Mouse (Mus musculus) embryonic facial prominence, embryonic 13.5 days (tissue): Measurements from ENCODE around the gene Tyro3. TPM values are rescaled to one million over a fixed set of nuclear protein-coding genes. Genes with fewer than 3 reads are reported as not detected.

Experiments
- ATAC-seq: fragments of 200-750 bp; cut with Nextera tagmentation; 2 replicates; pipeline ENCODE4 v1.8.0; 2017; ENCODE audit warnings: low read depth; ENCODE audit not compliant: insufficient number of reproducible peaks, insufficient read depth, low FRiP score, low TSS enrichment
- H3K27ac ChIP-seq: fragments of 300-500 bp; sonication (generic); 2 replicates; pipeline ENCODE4 v1.5.1; 2015; ENCODE audit warnings: moderate library complexity, mild to moderate bottlenecking, inconsistent platforms
- H3K27me3 ChIP-seq: fragments of 300-500 bp; sonication (generic); 2 replicates; pipeline ENCODE4 v1.6.1; 2015; ENCODE audit warnings: mild to moderate bottlenecking, inconsistent platforms
- H3K36me3 ChIP-seq: fragments of 300-500 bp; sonication (generic); 2 replicates; pipeline ENCODE4 v1.6.1; 2015; ENCODE audit warnings: mild to moderate bottlenecking, inconsistent platforms
- H3K4me1 ChIP-seq: fragments of 300-500 bp; sonication (generic); 2 replicates; pipeline ENCODE4 v1.6.1; 2015; ENCODE audit warnings: inconsistent platforms
- H3K4me2 ChIP-seq: fragments of 300-500 bp; sonication (generic); 2 replicates; pipeline ENCODE4 v1.6.1; 2015; ENCODE audit warnings: moderate library complexity, mild to moderate bottlenecking, inconsistent platforms
- H3K4me3 ChIP-seq: fragments of 300-500 bp; sonication (generic); 2 replicates; pipeline ENCODE4 v1.5.1; 2015; ENCODE audit warnings: mild to moderate bottlenecking, inconsistent platforms
- H3K9ac ChIP-seq: fragments of 300-500 bp; sonication (generic); 2 replicates; pipeline ENCODE4 v1.6.1; 2015; ENCODE audit warnings: mild to moderate bottlenecking, inconsistent platforms
- H3K9me3 ChIP-seq: fragments of 300-500 bp; sonication (generic); 2 replicates; pipeline ENCODE4 v1.6.1; 2016; ENCODE audit warnings: inconsistent platforms
- WGBS: fragments of 180-500 bp; shearing (Covaris S2); methylation state at CpG from one replicate; pipeline ENCODE4 v1.1.7; 2015; ENCODE audit warnings: mixed read lengths; 5-methylcytosine and 5-hydroxymethylcytosine counted together
- polyA plus RNA-seq: library from polyadenylated mRNA; unstranded; fragments of >200 nt; fragmentation: Nextera tagmentation; extraction: Ambion mirVana; gene quantifications from 2 replicates; pipeline ENCODE4 v1.2.1, GENCODE M21; 2015

Gene Tyro3
- polyA plus RNA-seq, 1 experiment from 2014 or later: 28.5 TPM

DNA sequence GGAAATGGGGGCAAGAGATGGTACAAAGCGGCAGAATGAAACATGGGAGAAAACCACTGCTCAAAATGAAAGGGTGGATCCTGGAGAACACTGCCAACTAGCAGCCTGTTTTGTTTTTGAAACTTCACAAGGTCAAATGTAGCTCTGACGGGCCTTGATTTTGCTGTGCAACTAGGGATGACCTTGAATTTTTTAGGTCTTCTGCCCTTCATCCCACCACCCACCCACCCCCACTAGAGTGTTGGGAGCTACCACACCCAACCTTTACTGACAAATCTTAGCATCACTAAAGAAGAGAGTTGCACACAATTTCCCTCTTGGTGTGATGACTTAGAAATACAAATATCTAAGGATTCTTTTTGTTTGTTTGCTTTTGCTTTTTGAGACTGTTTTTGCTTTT is 7.5 kb upstream of the Tyro3 start:
- Histone ChIP-seq H3K9ac (no peak overlapping the region), H3K27ac (no peak overlapping the region), H3K36me3 (peaks cover 3% of the 10 kb centered on the region; the same call in 1 of the 2 replicates), H3K4me2 (no peak overlapping the region), H3K27me3 (no peaks in the 10 kb centered on the region), H3K4me3 (no peak overlapping the region), H3K4me1 (peaks cover 13% of the 10 kb centered on the region), H3K9me3 (no peaks in the 10 kb centered on the region)
- WGBS: 80% methylated on average over 2 of the region's 2 CpGs
- ATAC-seq: no peak

DNA sequence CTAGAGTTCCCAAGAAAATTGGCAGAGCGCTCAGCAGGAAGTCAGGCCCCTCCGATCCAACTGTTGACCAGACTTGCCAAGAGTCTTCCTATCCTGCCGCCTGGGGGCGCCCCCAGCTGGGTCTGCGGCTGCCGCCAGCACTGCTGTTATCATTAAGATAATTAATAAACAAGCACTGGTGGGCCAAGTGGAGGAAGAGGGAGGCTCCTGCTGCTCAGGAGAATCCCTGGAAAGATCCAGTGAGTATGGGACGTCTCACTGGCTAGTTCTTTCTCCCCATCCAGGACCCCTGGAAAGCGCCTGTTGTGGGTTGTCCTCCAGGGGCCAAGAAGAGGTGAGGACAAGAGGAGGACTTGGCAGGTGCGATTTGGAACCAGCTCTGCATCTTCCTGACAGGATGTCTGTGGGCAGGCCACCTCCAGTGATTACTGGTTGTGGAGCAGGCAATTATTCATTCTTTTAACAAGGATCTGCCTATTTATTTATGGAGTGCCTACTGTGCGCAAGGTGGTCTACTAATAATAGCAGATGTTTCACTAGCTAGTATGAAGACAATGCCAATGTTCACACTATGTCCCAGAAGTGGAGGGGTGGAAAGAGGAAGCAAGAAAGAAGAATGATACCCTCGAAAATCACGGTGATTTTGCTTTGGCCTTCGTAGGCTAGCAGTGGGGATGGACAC is 854 bp downstream of the Tyro3 start:
- H3K36me3 ChIP-seq: peaks cover 6% of the 10 kb centered on the region; the same call in 1 of the 2 replicates
- WGBS: 12% methylated on average over 13 of the region's 13 CpGs
- no peaks in the 10 kb centered on the region for H3K9me3 ChIP-seq
- H3K4me1 ChIP-seq: peaks cover 35% of the 10 kb centered on the region
- peaks cover 32% of the 10 kb centered on the region for H3K27me3 ChIP-seq
- H3K4me2 ChIP-seq: peak overlapping the region; percentile 91; the same call in 1 of the 2 replicates
- no peak for ATAC-seq
- no peak overlapping the region for H3K27ac ChIP-seq
- H3K4me3 ChIP-seq: peak overlapping the region; percentile 89; the same call in 1 of the 2 replicates
- no peak overlapping the region for H3K9ac ChIP-seq

DNA sequence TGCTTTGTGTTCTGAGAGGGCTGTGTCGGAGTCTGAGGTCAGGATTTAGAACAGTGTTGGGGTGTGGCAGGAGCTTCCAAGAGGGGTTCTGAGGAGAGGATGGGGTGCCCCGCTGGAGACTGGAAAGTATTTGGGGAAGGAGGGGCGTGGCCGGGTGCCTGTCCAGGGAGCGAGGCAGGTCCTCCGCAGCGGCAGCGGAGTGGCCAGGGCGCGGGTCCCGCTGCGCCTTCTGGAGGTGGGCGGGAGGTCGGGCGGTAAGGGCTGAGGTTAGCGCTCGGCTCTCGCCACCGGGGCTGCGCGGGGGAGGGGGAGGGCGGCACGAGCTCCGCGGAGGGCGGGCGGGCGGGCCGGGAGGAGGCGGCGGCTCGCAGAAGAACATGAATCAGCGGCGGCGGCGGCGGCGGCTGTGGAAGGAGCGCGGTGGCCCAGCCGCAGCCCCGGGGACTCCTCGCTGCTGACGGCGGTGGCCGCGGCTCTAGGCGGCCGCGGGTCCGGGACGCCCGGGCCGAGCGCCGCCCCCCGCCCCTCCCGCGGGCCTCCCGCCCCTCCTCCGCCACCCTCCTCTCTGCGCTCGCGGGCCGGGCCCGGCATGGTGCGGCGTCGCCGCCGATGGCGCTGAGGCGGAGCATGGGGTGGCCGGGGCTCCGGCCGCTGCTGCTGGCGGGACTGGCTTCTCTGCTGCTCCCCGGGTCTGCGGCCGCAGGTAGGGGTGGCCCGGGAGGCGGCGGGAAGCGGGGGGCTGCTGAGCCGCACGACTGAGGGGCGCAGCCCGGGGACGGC is 1.8 kb downstream of the Tyro3 start:
- peak overlapping the region; percentile 93 for H3K9ac ChIP-seq
- peak overlapping the region; percentile 91 for H3K4me2 ChIP-seq
- peaks cover 14% of the 10 kb centered on the region for H3K36me3 ChIP-seq
- H3K27me3 ChIP-seq: peaks cover 32% of the 10 kb centered on the region
- H3K27ac ChIP-seq: peak overlapping the region; percentile 71; the same call in 1 of the 2 replicates
- H3K4me1 ChIP-seq: peaks cover 44% of the 10 kb centered on the region
- peak; percentile 74 for ATAC-seq
- peak overlapping the region; percentile 89 for H3K4me3 ChIP-seq
- no peaks in the 10 kb centered on the region for H3K9me3 ChIP-seq
- under 1% methylated on average over 68 of the region's 89 CpGs for WGBS

DNA sequence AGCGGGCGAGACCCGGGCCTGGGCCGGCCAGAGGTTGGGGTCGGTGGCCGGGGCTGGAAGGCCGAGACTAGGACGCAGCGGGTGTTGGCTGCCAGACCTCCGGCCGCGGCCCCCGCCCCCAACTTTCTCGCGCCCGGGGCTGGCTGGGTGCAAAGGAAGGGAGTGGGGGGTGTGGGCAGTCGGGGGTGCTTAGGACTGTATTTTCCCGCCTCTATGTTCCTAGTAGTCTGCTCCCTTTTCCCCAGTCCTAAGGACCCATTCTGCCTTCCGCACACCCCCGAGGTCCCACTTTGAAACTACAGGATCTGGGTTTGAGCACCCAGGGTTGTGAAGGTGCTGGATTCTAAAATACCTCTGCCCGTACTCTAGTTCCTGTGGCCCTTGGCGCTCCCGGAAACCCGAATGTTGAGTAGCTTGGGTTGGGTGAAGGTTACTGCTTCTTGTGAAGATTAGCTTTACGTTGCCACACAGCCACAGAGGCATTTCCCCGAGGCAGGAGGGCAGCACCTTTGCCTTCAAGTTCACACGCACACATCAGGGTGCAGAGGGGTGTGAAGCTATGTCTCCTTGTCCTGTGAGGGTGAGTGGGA is 2.5 kb downstream of the Tyro3 start:
- peak overlapping the region; percentile 89 for H3K4me3 ChIP-seq
- H3K27ac ChIP-seq: peak overlapping the region; percentile 71; the same call in 1 of the 2 replicates
- WGBS: under 1% methylated on average over 27 of the region's 27 CpGs
- H3K4me1 ChIP-seq: peaks cover 48% of the 10 kb centered on the region
- peak overlapping the region; percentile 91 for H3K4me2 ChIP-seq
- H3K9me3 ChIP-seq: no peaks in the 10 kb centered on the region
- peaks cover 17% of the 10 kb centered on the region for H3K36me3 ChIP-seq
- peak overlapping the region; percentile 93 for H3K9ac ChIP-seq
- ATAC-seq: no peak
- peaks cover 32% of the 10 kb centered on the region for H3K27me3 ChIP-seq

DNA sequence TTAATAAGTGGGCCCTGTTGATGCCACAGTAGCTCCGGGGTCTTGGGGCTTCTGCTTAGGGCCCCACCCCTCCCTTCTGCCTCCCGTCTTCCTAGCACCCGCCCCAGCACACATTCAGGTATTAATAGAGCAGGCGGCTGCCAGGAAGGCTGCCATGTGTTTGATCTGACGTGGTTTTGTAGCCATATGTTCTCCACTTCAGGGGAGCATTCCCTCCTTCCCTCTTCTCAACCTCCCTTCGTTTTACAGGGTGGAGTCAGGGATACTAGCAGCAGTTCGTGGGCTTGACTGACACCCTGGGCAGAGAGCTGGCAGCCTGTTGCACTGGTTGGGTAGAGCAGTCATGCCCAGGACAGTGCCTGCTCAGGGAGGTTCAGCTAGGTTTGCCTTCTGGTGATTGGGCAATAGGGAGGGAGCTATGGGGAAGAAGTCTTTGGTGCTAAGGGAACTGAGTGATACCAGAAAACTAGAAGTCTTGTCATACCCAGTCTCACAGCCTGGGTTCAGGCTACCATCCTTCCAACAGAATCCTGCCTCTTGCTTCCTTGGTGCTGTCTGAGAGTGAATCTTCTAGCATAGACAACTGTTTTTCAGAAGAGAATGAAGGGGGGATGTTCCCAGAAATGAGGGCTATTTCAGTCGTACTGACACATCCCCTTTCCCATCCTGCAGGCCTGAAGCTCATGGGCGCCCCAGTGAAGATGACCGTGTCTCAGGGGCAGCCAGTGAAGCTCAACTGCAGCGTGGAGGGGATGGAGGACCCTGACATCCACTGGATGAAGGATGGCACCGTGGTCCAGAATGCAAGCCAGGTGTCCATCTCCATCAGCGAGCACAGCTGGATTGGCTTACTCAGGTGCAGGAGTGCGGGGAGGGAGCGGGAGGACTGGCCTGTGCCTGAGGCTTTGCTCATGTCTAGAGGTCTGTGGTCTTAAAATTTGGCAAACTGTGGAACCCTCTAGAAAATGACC is 3.6 kb downstream of the Tyro3 start:
- Histone ChIP-seq H3K9ac (peak overlapping the region; percentile 93), H3K27me3 (peaks cover 28% of the 10 kb centered on the region), H3K9me3 (no peaks in the 10 kb centered on the region), H3K27ac (peak overlapping the region; percentile 71; the same call in 1 of the 2 replicates), H3K4me1 (peaks cover 51% of the 10 kb centered on the region), H3K36me3 (peaks cover 25% of the 10 kb centered on the region), H3K4me2 (peak overlapping the region; percentile 91), H3K4me3 (peak overlapping the region; percentile 89)
- ATAC-seq: no peak
- WGBS: 46% methylated on average over 15 of the region's 15 CpGs

DNA sequence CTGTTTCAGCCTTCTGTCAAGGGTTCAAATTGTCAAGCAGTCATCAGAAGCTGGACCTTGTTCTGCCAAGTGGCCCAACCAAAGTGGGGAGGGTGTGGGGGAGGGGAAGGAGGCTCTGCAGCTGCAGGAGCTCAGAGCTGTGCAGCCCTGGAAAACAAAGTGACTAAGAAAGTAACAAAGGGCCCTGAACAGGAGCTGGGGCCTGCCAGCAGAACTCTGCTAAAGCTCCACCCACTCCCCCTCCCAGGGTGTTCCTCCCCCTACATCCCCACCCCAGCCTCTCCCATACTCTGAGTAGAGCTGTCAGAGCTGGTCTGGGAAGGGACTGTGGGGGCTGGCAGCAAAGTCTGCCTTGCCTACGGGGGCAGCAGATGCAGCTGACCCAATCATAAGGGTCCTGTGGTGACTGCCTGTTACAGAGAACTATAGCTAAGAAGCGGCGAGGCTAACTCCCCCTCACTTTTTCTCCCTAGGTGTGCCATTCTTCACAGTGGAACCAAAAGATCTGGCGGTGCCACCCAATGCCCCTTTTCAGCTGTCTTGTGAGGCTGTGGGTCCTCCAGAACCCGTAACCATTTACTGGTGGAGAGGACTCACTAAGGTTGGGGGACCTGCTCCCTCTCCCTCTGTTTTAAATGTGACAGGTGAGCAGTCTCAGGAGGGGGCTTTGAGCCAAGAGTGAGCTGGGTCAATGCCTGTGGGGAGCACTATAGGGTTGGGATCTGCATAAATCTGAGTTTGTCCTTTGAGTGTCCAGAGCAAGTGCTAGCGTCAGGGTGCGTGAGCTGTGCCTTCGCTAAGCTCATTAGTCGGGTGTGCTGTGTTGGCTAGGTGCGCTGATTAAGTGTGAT is 5.5 kb downstream of the Tyro3 start:
- Histone ChIP-seq H3K9me3 (no peaks in the 10 kb centered on the region), H3K4me1 (peaks cover 56% of the 10 kb centered on the region), H3K36me3 (peaks cover 35% of the 10 kb centered on the region), H3K27me3 (peaks cover 10% of the 10 kb centered on the region), H3K27ac (peak overlapping the region; percentile 5; the same call in 1 of the 2 replicates), H3K9ac (0 out of 2 replicates have a peak overlapping the region, but pooled peaks have one; percentile 27), H3K4me2 (0 out of 2 replicates have a peak overlapping the region, but pooled peaks have one; percentile 9), H3K4me3 (no peak overlapping the region; the same call in 1 of the 2 replicates)
- 0 out of 2 replicates have a peak, but pooled peaks have one; percentile 35 for ATAC-seq
- WGBS: 46% methylated on average over 10 of the region's 10 CpGs

DNA sequence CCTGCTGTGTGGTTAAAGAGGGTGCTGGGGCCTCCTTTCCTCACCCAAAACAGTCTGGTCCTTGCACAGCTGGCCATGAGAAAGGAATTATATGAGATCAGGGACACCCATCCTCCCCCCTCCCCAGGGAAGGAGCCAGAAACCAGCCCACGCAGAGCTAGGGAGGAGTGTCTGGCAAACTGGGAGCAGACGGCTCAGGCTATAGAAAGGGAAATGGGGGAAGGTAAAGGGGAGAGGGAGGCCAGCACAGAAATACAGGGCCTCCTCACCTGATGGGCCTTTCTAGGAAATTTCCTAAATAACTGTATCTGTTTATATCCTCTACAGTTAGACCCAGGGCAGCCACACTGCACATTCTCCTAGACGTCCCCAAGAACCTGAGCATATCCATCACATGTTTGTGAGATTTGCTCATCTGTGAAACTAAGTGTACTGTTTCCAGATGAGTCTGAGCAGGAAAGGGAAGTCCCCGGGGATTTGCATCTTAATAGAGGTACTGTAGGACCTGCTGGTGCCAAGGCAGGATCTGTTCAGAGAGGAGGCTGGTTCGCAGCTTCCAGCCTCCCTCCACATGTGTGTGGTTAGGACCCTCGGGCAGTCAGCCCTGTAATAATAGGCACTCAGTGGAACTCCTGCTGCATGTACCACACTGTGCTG is 6.2 kb downstream of the Tyro3 start:
- no peak overlapping the region for H3K4me3 ChIP-seq
- H3K27ac ChIP-seq: 0 out of 2 replicates have a peak overlapping the region, but pooled peaks have one; percentile 40
- H3K4me2 ChIP-seq: no peak overlapping the region
- ATAC-seq: no peak
- peak overlapping the region; percentile 40; the same call in 1 of the 2 replicates for H3K9ac ChIP-seq
- H3K27me3 ChIP-seq: peaks cover 2% of the 10 kb centered on the region; the same call in 1 of the 2 replicates
- peaks cover 43% of the 10 kb centered on the region for H3K36me3 ChIP-seq
- peaks cover 50% of the 10 kb centered on the region for H3K4me1 ChIP-seq
- no peaks in the 10 kb centered on the region for H3K9me3 ChIP-seq
- WGBS: 16% methylated on average over 6 of the region's 6 CpGs

DNA sequence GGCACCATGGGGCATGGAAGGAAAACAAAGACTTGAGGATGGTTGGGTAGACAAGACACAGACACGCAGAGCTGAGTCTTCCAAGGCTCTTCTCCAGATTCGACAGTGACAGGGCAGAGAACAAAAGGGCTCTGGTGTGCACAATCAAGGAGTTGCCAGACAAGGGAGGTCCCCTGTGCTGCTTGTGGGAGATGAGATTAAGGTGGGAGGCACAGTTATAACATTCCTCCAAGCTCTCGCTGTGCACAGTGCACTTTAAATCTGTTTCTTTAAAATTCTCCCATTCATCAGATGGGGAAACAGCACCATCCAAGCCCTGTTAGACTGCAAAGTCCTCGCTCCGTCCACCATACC is 6.7 kb downstream of the Tyro3 start:
- 50% methylated on average over 5 of the region's 5 CpGs for WGBS
- ATAC-seq: no peak
- Histone ChIP-seq H3K4me1 (peaks cover 50% of the 10 kb centered on the region), H3K27me3 (no peaks in the 10 kb centered on the region), H3K27ac (0 out of 2 replicates have a peak overlapping the region, but pooled peaks have one; percentile 40), H3K9me3 (no peaks in the 10 kb centered on the region), H3K4me3 (no peak overlapping the region), H3K4me2 (no peak overlapping the region), H3K9ac (peak overlapping the region; percentile 40; the same call in 1 of the 2 replicates), H3K36me3 (peaks cover 48% of the 10 kb centered on the region)

DNA sequence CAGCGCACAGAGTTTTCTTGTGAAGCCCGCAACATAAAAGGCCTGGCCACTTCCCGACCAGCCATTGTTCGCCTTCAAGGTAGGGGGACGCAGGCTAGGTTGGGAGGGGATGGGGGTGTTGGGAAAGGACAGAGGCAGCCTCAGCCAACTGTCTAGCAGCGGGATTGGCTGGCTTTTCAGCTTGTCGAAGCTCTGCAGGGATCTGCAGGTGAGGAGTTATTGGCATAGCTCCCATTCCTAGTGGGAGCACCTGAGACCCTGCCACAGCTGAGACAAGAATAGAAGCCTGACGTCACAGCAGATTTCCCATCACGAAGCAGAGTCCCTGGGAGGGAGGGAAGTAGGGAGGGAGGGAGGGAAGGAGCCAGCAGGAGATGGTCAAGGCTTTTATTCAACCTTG is 7.2 kb downstream of the Tyro3 start:
- Histone ChIP-seq H3K27ac (no peak overlapping the region), H3K4me1 (peaks cover 50% of the 10 kb centered on the region), H3K4me3 (no peak overlapping the region), H3K27me3 (no peaks in the 10 kb centered on the region), H3K36me3 (peaks cover 53% of the 10 kb centered on the region), H3K9ac (0 out of 2 replicates have a peak overlapping the region, but pooled peaks have one; percentile 21), H3K9me3 (no peaks in the 10 kb centered on the region), H3K4me2 (no peak overlapping the region)
- ATAC-seq: no peak
- WGBS: 45% methylated on average over 9 of the region's 9 CpGs
